Mouse (Mus musculus) limb, embryonic 14.5 days (tissue): Measurements from ENCODE around the gene Vmn1r21. TPM values are rescaled to one million over a fixed set of nuclear protein-coding genes. Genes with fewer than 3 reads are reported as not detected.

Source experiments
- ATAC-seq: fragments of 200-750 bp; cut with Nextera tagmentation; 2 replicates; pipeline ENCODE4 v1.8.0; 2017; ENCODE audit warnings: low read depth, moderate number of reproducible peaks, moderate TSS enrichment; ENCODE audit not compliant: low FRiP score
- DNase-seq: peaks from one replicate; pipeline ENCODE4 v3.0.0-alpha.2; 2015; ENCODE audit warnings: low spot score
- H3K27ac ChIP-seq: fragments of 300-500 bp; sonication (generic); replicated peaks from 2 replicates; pipeline ENCODE4 v1.5.1; 2014; ENCODE audit warnings: low read depth, mild to moderate bottlenecking, low read length, moderate library complexity, mixed read lengths
- H3K27me3 ChIP-seq: fragments of 300-500 bp; sonication (generic); 2 replicates; pipeline ENCODE4 v1.6.1; 2014; ENCODE audit warnings: low read length, mixed read lengths; ENCODE audit not compliant: control insufficient read depth, insufficient read depth
- H3K36me3 ChIP-seq: fragments of 300-500 bp; sonication (generic); 2 replicates; pipeline ENCODE4 v1.6.1; 2014; ENCODE audit warnings: mild to moderate bottlenecking, low read length, moderate library complexity, mixed read lengths; ENCODE audit not compliant: control insufficient read depth, insufficient read depth
- H3K4me1 ChIP-seq: fragments of 300-500 bp; sonication (generic); 2 replicates; pipeline ENCODE4 v1.6.1; 2014; ENCODE audit warnings: antibody characterized with exemption, low read length, mixed read lengths; ENCODE audit not compliant: control insufficient read depth, insufficient read depth
- H3K4me2 ChIP-seq: fragments of 300-500 bp; sonication (generic); replicated peaks from 2 replicates; pipeline ENCODE4 v1.6.1; 2014; ENCODE audit warnings: low read depth, mild to moderate bottlenecking, low read length, moderate library complexity; ENCODE audit not compliant: severe bottlenecking
- H3K4me3 ChIP-seq: fragments of 300-500 bp; sonication (generic); replicated peaks from 2 replicates; pipeline ENCODE4 v1.5.1; 2014; ENCODE audit warnings: low read length
- H3K9ac ChIP-seq: fragments of 300-500 bp; sonication (generic); 2 replicates; pipeline ENCODE4 v1.6.1; 2014; ENCODE audit warnings: mild to moderate bottlenecking, low read depth, low read length, moderate library complexity; ENCODE audit not compliant: severe bottlenecking
- H3K9me3 ChIP-seq: fragments of 300-500 bp; sonication (generic); 2 replicates; pipeline ENCODE4 v1.6.1; 2016; ENCODE audit warnings: low read length; ENCODE audit not compliant: control insufficient read depth
- POLR2A ChIP-seq: fragments of 200-500 bp; IDR thresholded peaks from 2 replicates; pipeline ENCODE4 v1.8.0; 2012; ENCODE audit warnings: inconsistent platforms, mild to moderate bottlenecking, moderate library complexity, borderline replicate concordance; ENCODE audit not compliant: insufficient read depth, insufficient read length; ENCODE audit errors: extremely low read depth
- WGBS: fragments of 180-500 bp; shearing (Covaris S2); extraction: QIAGEN DNeasy Blood & Tissue Kit; methylation state at CpG from one replicate; pipeline ENCODE4 v1.1.7; 2014; 5-methylcytosine and 5-hydroxymethylcytosine counted together
- polyA plus RNA-seq, 2 experiments: library from polyadenylated mRNA; depleted of rRNA in 1 of 2; stranded (reverse) in 1 of 2; unstranded in 1 of 2; fragments of >200 nt; fragmentation: Nextera tagmentation in 1 of 2; extraction: Ambion mirVana in 1 of 2; gene quantifications; 2 replicates each; pipeline versions ENCODE4 v1.2.1 to v1.2.3; 2012 to 2014

Gene Vmn1r21
- polyA plus RNA-seq, 2 experiments = not detected

DNA sequence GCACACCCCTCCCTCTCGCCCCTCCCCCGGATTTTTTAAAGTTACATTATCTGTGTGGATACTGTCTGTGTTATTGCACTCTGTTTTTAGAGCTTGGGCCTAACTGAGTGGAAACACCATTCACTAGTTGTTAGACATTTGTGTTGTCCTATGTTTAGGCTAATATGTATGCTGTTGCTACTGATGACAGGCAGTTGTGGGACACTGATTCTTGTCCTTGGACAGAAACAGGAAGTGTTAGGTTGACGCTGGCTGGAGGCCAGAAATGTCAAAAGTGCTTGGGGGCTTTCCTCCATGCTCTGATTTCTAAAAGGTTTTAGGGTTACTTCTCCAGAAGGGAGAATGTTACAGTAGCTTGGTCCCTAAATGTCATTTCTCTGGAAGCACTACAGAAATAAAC, 54.3 kb downstream of the Vmn1r21 start:
- no peaks in the 10 kb centered on the region for H3K36me3 ChIP-seq
- no peak overlapping the region for H3K27ac ChIP-seq
- no peaks in the 10 kb centered on the region for H3K27me3 ChIP-seq
- H3K9ac ChIP-seq = no peak overlapping the region
- 70% methylated on average over 3 of the region's 3 CpGs for WGBS
- DNase-seq (no peak), ATAC-seq (no peak)
- H3K4me3 ChIP-seq = no peak overlapping the region
- no peaks in the 10 kb centered on the region for H3K9me3 ChIP-seq
- H3K4me2 ChIP-seq = no peak overlapping the region
- TF ChIP-seq POLR2A = no peak
- H3K4me1 ChIP-seq = no peaks in the 10 kb centered on the region

Other genes with a start within 250 kb of the Vmn1r21 start
- 9.9 and 11.7 TPM in 2 replicates for gene Pyurf, start 158.3 kb downstream of the Vmn1r21 start, polyA plus RNA-seq (2012; rRNA removed)
- 14.6 and 14.7 TPM in 2 replicates for gene Pyurf, start 158.3 kb downstream of the Vmn1r21 start, polyA plus RNA-seq (2014; fragmentation: Nextera tagmentation; extraction: Ambion mirVana)
- gene Lancl2, start 147.8 kb downstream of the Vmn1r21 start, polyA plus RNA-seq (2012; rRNA removed) = 15.5 and 17.8 TPM in 2 replicates
- 23.0 and 27.6 TPM in 2 replicates for gene Lancl2, start 147.8 kb downstream of the Vmn1r21 start, polyA plus RNA-seq (2014; fragmentation: Nextera tagmentation; extraction: Ambion mirVana)
- gene Vopp1, start 25.2 kb downstream of the Vmn1r21 start, polyA plus RNA-seq (2012; rRNA removed) = 46.2 and 46.3 TPM in 2 replicates
- 27.5 and 31.9 TPM in 2 replicates for gene Vopp1, start 25.2 kb downstream of the Vmn1r21 start, polyA plus RNA-seq (2014; fragmentation: Nextera tagmentation; extraction: Ambion mirVana)
- gene Vmn1r22, start 57.7 kb upstream of the Vmn1r21 start, polyA plus RNA-seq (2012; rRNA removed) = not detected in 2 replicates
- not detected in 2 replicates for gene Vmn1r22, start 57.7 kb upstream of the Vmn1r21 start, polyA plus RNA-seq (2014; fragmentation: Nextera tagmentation; extraction: Ambion mirVana)
- gene Vmn1r23, start 76.5 kb upstream of the Vmn1r21 start, polyA plus RNA-seq (2012; rRNA removed) = not detected in 2 replicates
- gene Vmn1r23, start 76.5 kb upstream of the Vmn1r21 start, polyA plus RNA-seq (2014; fragmentation: Nextera tagmentation; extraction: Ambion mirVana) = not detected in 2 replicates
- gene Vmn1r24, start 111.2 kb upstream of the Vmn1r21 start, polyA plus RNA-seq (2012; rRNA removed) = not detected in 2 replicates
- gene Vmn1r24, start 111.2 kb upstream of the Vmn1r21 start, polyA plus RNA-seq (2014; fragmentation: Nextera tagmentation; extraction: Ambion mirVana) = not detected in 2 replicates
- not detected in 2 replicates for gene Vmn1r25, start 130.5 kb upstream of the Vmn1r21 start, polyA plus RNA-seq (2012; rRNA removed)
- not detected in 2 replicates for gene Vmn1r25, start 130.5 kb upstream of the Vmn1r21 start, polyA plus RNA-seq (2014; fragmentation: Nextera tagmentation; extraction: Ambion mirVana)
- gene Vmn1r26, start 164.8 kb upstream of the Vmn1r21 start, polyA plus RNA-seq (2012; rRNA removed) = not detected in 2 replicates
- gene Vmn1r26, start 164.8 kb upstream of the Vmn1r21 start, polyA plus RNA-seq (2014; fragmentation: Nextera tagmentation; extraction: Ambion mirVana) = not detected in 2 replicates